Mouse (Mus musculus) forebrain, postnatal 0 days (tissue): ENCODE results near the gene Sh2d6. TPM values are rescaled to one million over a fixed set of nuclear protein-coding genes. Genes with fewer than 3 reads are reported as not detected.

ENCODE experiments used
- ATAC-seq: fragments of 200-750 bp; cut with Nextera tagmentation; 2 replicates; pipeline ENCODE4 v1.8.0; 2017; ENCODE audit warnings: mild to moderate bottlenecking, moderate library complexity
- DNase-seq: peaks from one replicate; pipeline ENCODE4 v3.0.0-alpha.2; 2015
- H3K27ac ChIP-seq: fragments of 300-500 bp; sonication (generic); 2 replicates; pipeline ENCODE4 v1.5.1; 2014; ENCODE audit warnings: low read depth, mild to moderate bottlenecking, antibody characterized with exemption, low read length, moderate library complexity, mixed read lengths
- H3K27me3 ChIP-seq: fragments of 300-500 bp; sonication (generic); 2 replicates; pipeline ENCODE4 v1.6.1; 2014; ENCODE audit warnings: mild to moderate bottlenecking, low read length, mixed read lengths; ENCODE audit not compliant: insufficient read depth
- H3K36me3 ChIP-seq: fragments of 300-500 bp; sonication (generic); 2 replicates; pipeline ENCODE4 v1.6.1; 2014; ENCODE audit warnings: mild to moderate bottlenecking, moderate library complexity; ENCODE audit not compliant: insufficient read depth
- H3K4me1 ChIP-seq: fragments of 300-500 bp; sonication (generic); 2 replicates; pipeline ENCODE4 v1.6.1; 2014; ENCODE audit warnings: antibody characterized with exemption; ENCODE audit not compliant: insufficient read depth
- H3K4me2 ChIP-seq: fragments of 300-500 bp; sonication (generic); 2 replicates; pipeline ENCODE4 v1.6.1; 2014; ENCODE audit warnings: low read depth, mild to moderate bottlenecking, moderate library complexity
- H3K4me3 ChIP-seq: fragments of 300-500 bp; sonication (generic); 2 replicates; pipeline ENCODE4 v1.5.1; 2014; ENCODE audit warnings: low read depth, low read length, mixed read lengths
- H3K9ac ChIP-seq: fragments of 300-500 bp; sonication (generic); 2 replicates; pipeline ENCODE4 v1.6.1; 2014; ENCODE audit warnings: mild to moderate bottlenecking
- H3K9me3 ChIP-seq: fragments of 300-500 bp; sonication (generic); 2 replicates; pipeline ENCODE4 v1.6.1; 2016; ENCODE audit warnings: low read length
- CTCF ChIP-seq: sonication (generic); IDR thresholded peaks from 2 replicates; pipeline ENCODE4 v1.5.1; 2016; ENCODE audit warnings: antibody characterized with exemption, control low read depth, low read depth
- WGBS: fragments of 180-500 bp; shearing (Covaris S2); extraction: QIAGEN DNeasy Blood & Tissue Kit; methylation state at CpG from one replicate; pipeline ENCODE4 v1.1.7; 2014; 5-methylcytosine and 5-hydroxymethylcytosine counted together
- polyA plus RNA-seq: library from polyadenylated mRNA; unstranded; fragments of >200 nt; fragmentation: Nextera tagmentation; extraction: Ambion mirVana; gene quantifications from 2 replicates; pipeline ENCODE4 v1.2.1, GENCODE M21; 2015
- total RNA-seq: library from RNA; depleted of rRNA; stranded (reverse); fragments of >200 nt; gene quantifications from 2 replicates; pipeline ENCODE4 v1.2.3, GENCODE M21; 2014

Gene Sh2d6
- total and polyA plus RNA-seq, 2 experiments from 2014 or later, result 0.24 to 0.47 TPM

GRCm38 (mm10) chr6:72503309-72503708, 18.2 kb downstream of the Sh2d6 start:
- Histone ChIP-seq H3K27me3 (no peaks in the 10 kb centered on the region), H3K9ac (no peak overlapping the region), H3K36me3 (no peaks in the 10 kb centered on the region), H3K27ac (no peak overlapping the region), H3K4me2 (no peak overlapping the region), H3K4me3 (no peak overlapping the region), H3K9me3 (no peaks in the 10 kb centered on the region), H3K4me1 (no peaks in the 10 kb centered on the region)
- no peak for TF ChIP-seq CTCF
- ATAC-seq (no peak), DNase-seq (no peak)

- WGBS, result 82% methylated on average over 5 of the region's 5 CpGs
- DNase-seq (no peak), ATAC-seq (no peak)
- Histone ChIP-seq H3K4me1 (no peaks in the 10 kb centered on the region), H3K4me3 (no peak overlapping the region), H3K9ac (no peak overlapping the region), H3K27me3 (no peaks in the 10 kb centered on the region), H3K27ac (no peak overlapping the region), H3K36me3 (no peaks in the 10 kb centered on the region), H3K4me2 (no peak overlapping the region), H3K9me3 (no peaks in the 10 kb centered on the region)
- TF ChIP-seq CTCF, result no peak
These were observed 22.6 kb downstream of the Sh2d6 start for GRCm38 (mm10) chr6:72498950-72499349.

GRCm38 (mm10) chr6:72492892-72493291, 28.6 kb downstream of the Sh2d6 start:
- DNase-seq (no peak), ATAC-seq (no peak)
- H3K4me2 ChIP-seq, result no peak overlapping the region
- no peaks in the 10 kb centered on the region for H3K27me3 ChIP-seq
- H3K4me3 ChIP-seq, result no peak overlapping the region
- H3K9ac ChIP-seq, result no peak overlapping the region
- no peak for TF ChIP-seq CTCF
- H3K36me3 ChIP-seq, result no peaks in the 10 kb centered on the region
- 93% methylated on average over 6 of the region's 6 CpGs for WGBS
- H3K27ac ChIP-seq, result no peak overlapping the region
- no peaks in the 10 kb centered on the region for H3K4me1 ChIP-seq
- H3K9me3 ChIP-seq, result no peaks in the 10 kb centered on the region

- DNase-seq (no peak), ATAC-seq (no peak)
- no peak overlapping the region for H3K27ac ChIP-seq
- H3K4me1 ChIP-seq, result no peaks in the 10 kb centered on the region
- H3K4me2 ChIP-seq, result no peak overlapping the region
- H3K27me3 ChIP-seq, result no peaks in the 10 kb centered on the region
- H3K9ac ChIP-seq, result no peak overlapping the region
- no peaks in the 10 kb centered on the region for H3K9me3 ChIP-seq
- H3K36me3 ChIP-seq, result no peaks in the 10 kb centered on the region
- H3K4me3 ChIP-seq, result no peak overlapping the region
- no peak for TF ChIP-seq CTCF
- WGBS, result 86% methylated on average over 3 of the region's 3 CpGs
These were observed 30.4 kb downstream of the Sh2d6 start for GRCm38 (mm10) chr6:72491151-72491550.

- H3K9ac ChIP-seq, result no peak overlapping the region
- H3K27me3 ChIP-seq, result no peaks in the 10 kb centered on the region
- no peak overlapping the region for H3K4me2 ChIP-seq
- no peak overlapping the region for H3K27ac ChIP-seq
- no peaks in the 10 kb centered on the region for H3K36me3 ChIP-seq
- H3K9me3 ChIP-seq, result no peaks in the 10 kb centered on the region
- no peak for ATAC-seq
- H3K4me1 ChIP-seq, result no peaks in the 10 kb centered on the region
- H3K4me3 ChIP-seq, result no peak overlapping the region
- no peak for DNase-seq
- no peak for TF ChIP-seq CTCF
These were observed 32.0 kb downstream of the Sh2d6 start for GRCm38 (mm10) chr6:72489534-72489933.

- Histone ChIP-seq H3K36me3 (no peaks in the 10 kb centered on the region), H3K4me2 (no peak overlapping the region), H3K9me3 (no peaks in the 10 kb centered on the region), H3K9ac (no peak overlapping the region), H3K4me1 (no peaks in the 10 kb centered on the region), H3K4me3 (no peak overlapping the region), H3K27me3 (no peaks in the 10 kb centered on the region), H3K27ac (no peak overlapping the region)
- no peak for TF ChIP-seq CTCF
- WGBS, result 72% methylated on average over 3 of the region's 3 CpGs
- DNase-seq (no peak), ATAC-seq (no peak)
These were observed 32.7 kb downstream of the Sh2d6 start for GRCm38 (mm10) chr6:72488850-72489249.

GRCm38 (mm10) chr6:72487282-72487681, 34.2 kb downstream of the Sh2d6 start:
- Histone ChIP-seq H3K4me3 (no peak overlapping the region), H3K27me3 (no peaks in the 10 kb centered on the region), H3K27ac (no peak overlapping the region), H3K4me1 (no peaks in the 10 kb centered on the region), H3K4me2 (no peak overlapping the region), H3K9ac (no peak overlapping the region), H3K36me3 (no peaks in the 10 kb centered on the region), H3K9me3 (no peaks in the 10 kb centered on the region)
- no peak for TF ChIP-seq CTCF
- DNase-seq, result no peak
- no peak for ATAC-seq
- 71% methylated on average over 3 of the region's 3 CpGs for WGBS

- Histone ChIP-seq H3K9me3 (no peaks in the 10 kb centered on the region), H3K4me1 (no peaks in the 10 kb centered on the region), H3K36me3 (no peaks in the 10 kb centered on the region), H3K4me3 (no peak overlapping the region), H3K27me3 (no peaks in the 10 kb centered on the region), H3K4me2 (no peak overlapping the region), H3K27ac (no peak overlapping the region), H3K9ac (no peak overlapping the region)
- WGBS, result 91% methylated on average over 6 of the region's 6 CpGs
- DNase-seq, result no peak
- no peak for TF ChIP-seq CTCF
- no peak for ATAC-seq
These were observed 35.2 kb downstream of the Sh2d6 start for GRCm38 (mm10) chr6:72486307-72486706.
